Mouse (Mus musculus) thymus, adult 2 months (tissue): Measurements from ENCODE around the gene Smn1. TPM values are rescaled to one million over a fixed set of nuclear protein-coding genes. Genes with fewer than 3 reads are reported as not detected.
"Not testable (repeated sequence)": the region's sequence is repeated elsewhere in the genome, so short reads cannot be mapped to it uniquely, and the experiment has no call there.

Source experiments
- DNase-seq: peaks from one replicate; pipeline ENCODE4 v3.0.0; 2021
- H3K27ac ChIP-seq: fragments of 200-500 bp; 2 replicates; pipeline ENCODE4 v1.5.1; 2012; ENCODE audit warnings: low read length, control low read depth; ENCODE audit not compliant: control insufficient read depth, insufficient read depth
- H3K27me3 ChIP-seq: fragments of 200-500 bp; 2 replicates; pipeline ENCODE4 v1.6.1; 2012; ENCODE audit warnings: mild to moderate bottlenecking, low read length, moderate library complexity, mixed read lengths; ENCODE audit not compliant: control insufficient read depth, insufficient read depth
- H3K36me3 ChIP-seq: fragments of 200-500 bp; 2 replicates; pipeline ENCODE4 v1.6.1; 2012; ENCODE audit warnings: mild to moderate bottlenecking, low read length, moderate library complexity; ENCODE audit not compliant: control insufficient read depth, insufficient read depth
- H3K4me1 ChIP-seq: fragments of 200-500 bp; replicated peaks from 2 replicates; pipeline ENCODE4 v1.6.1; 2012; ENCODE audit warnings: low read length; ENCODE audit not compliant: control insufficient read depth, insufficient read depth
- H3K4me3 ChIP-seq: fragments of 200-500 bp; 2 replicates; pipeline ENCODE4 v1.5.1; 2012; ENCODE audit warnings: mild to moderate bottlenecking, low read length, control low read depth, moderate library complexity; ENCODE audit not compliant: control insufficient read depth, insufficient read depth
- polyA plus RNA-seq: library from polyadenylated mRNA; depleted of rRNA; stranded (reverse); fragments of >200 nt; gene quantifications from 2 replicates; pipeline ENCODE4 v1.2.3, GENCODE M21; 2012; rRNA removed

Gene Smn1
- polyA plus RNA-seq, 1 experiment = 22.8 TPM

- H3K4me1 ChIP-seq, DNase-seq, H3K36me3 ChIP-seq, H3K4me3 ChIP-seq, H3K27ac ChIP-seq, H3K27me3 ChIP-seq: not testable (repeated sequence)
Observed at GRCm38 (mm10) chr13:100183111-100183510, 58.5 kb downstream of the Smn1 start.

Other genes starting within 250 kb of the Smn1 start
- 0.22 TPM in 1 of 2 replicates, not detected in the other for gene Cartpt, start 223.8 kb upstream of the Smn1 start, polyA plus RNA-seq
- 7.7 and 8.0 TPM in 2 replicates for gene Mccc2, start 109.2 kb upstream of the Smn1 start, polyA plus RNA-seq
- gene Bdp1, start 20.8 kb upstream of the Smn1 start, polyA plus RNA-seq = 4.8 and 5.6 TPM in 2 replicates
- 3.6 and 4.4 TPM in 2 replicates for gene Serf1, start 16.8 kb upstream of the Smn1 start, polyA plus RNA-seq
- gene Naip2, start 77.2 kb downstream of the Smn1 start, polyA plus RNA-seq = 1.1 and 1.5 TPM in 2 replicates
- gene Naip5, start 121.5 kb downstream of the Smn1 start, polyA plus RNA-seq = 1.5 and 1.7 TPM in 2 replicates
- 1.3 and 2.0 TPM in 2 replicates for gene Naip6, start 192.8 kb downstream of the Smn1 start, polyA plus RNA-seq